22 mouse cellular contexts compared by ENCODE assay signal in genomic region chr12:110400936-110401335, GRCm38 (mm10).
"Had no signal": no experiment of that assay in that cellular context is flagged by ENCODE, and none has a peak within 500 bp of the region (broad histone marks: within the 10 kb centered on the region; RNA-seq: fewer than 3 reads in every experiment).

No protein-coding gene starts in this region.

- H3K27ac ChIP-seq: kidney, embryonic 15.5 days; limb, embryonic 10.5 days; limb, embryonic 13.5 days; liver, embryonic 12.5 days; liver, embryonic 15.5 days; lung, embryonic 15.5 days; midbrain, embryonic 12.5 days; neural tube, embryonic 13.5 days had no signal

- DNase-seq: kidney, adult 8-10 months; kidney, postnatal 10 days; kidney, postnatal 36 days; layer of hippocampus, adult 9-11 months; liver; lung, adult 18-20 months; lung, postnatal 10 days; lung, postnatal 4 days; retina, postnatal 1 day; right cerebral cortex, postnatal 25 days; thymus, adult 2 months; thymus, postnatal 14 days; thymus, postnatal 4 days had no signal

- H3K4me3 ChIP-seq: kidney, embryonic 15.5 days; limb, embryonic 10.5 days; limb, embryonic 13.5 days; liver, embryonic 12.5 days; liver, embryonic 15.5 days; lung, embryonic 15.5 days; midbrain, embryonic 12.5 days; myocyte; neural tube, embryonic 13.5 days had no signal
